Mouse (Mus musculus) Patski (cell line): ENCODE data around the gene Tom1l2. TPM values are rescaled to one million over a fixed set of nuclear protein-coding genes. Genes with fewer than 3 reads are reported as not detected.

Source experiments
- ATAC-seq: fragments of 100-300 bp; one replicate; pipeline ENCODE4 v1.8.0; 2021
- CTCF ChIA-PET: fragments of 350-600 bp; sonication (Branson Sonifier 250); formaldehyde crosslinking; loops from one replicate; lab custom pipeline; 2022; ENCODE audit warnings: inconsistent platforms; lab: Charles Lee
- POLR2A ChIA-PET: fragments of 350-600 bp; sonication (Branson Sonifier 250); formaldehyde crosslinking; loops from one replicate; lab custom pipeline; 2022; ENCODE audit warnings: antibody characterized with exemption, inconsistent platforms; lab: Charles Lee
- DNase-seq: peaks from one replicate; pipeline ENCODE4 v3.0.0-alpha.2; 2011; ENCODE audit warnings: low read depth, low spot score
- H3K27me3 ChIP-seq: fragments of 371-371 bp; one replicate; pipeline ENCODE4 v1.5.1; 2021
- CTCF ChIP-seq: fragments of 100-300 bp; IDR thresholded peaks from one replicate; pipeline ENCODE4 v1.5.1; 2021
- in situ Hi-C: fragments of 300-500 bp; cut with MboI; formaldehyde crosslinking; loops from 3 replicates; pipeline ENCODE4 v1.11.1; 2018; ENCODE audit warnings: low pct_unique_long_range_greater_than_20kb, mixed read lengths
- polyA plus RNA-seq: library from polyadenylated mRNA; unstranded; gene quantifications from one replicate; pipeline ENCODE4 v1.2.3, GENCODE M21; 2021

The Tom1l2 gene
- polyA plus RNA-seq, 1 experiment from 2014 or later, result 55.5 TPM

DNA sequence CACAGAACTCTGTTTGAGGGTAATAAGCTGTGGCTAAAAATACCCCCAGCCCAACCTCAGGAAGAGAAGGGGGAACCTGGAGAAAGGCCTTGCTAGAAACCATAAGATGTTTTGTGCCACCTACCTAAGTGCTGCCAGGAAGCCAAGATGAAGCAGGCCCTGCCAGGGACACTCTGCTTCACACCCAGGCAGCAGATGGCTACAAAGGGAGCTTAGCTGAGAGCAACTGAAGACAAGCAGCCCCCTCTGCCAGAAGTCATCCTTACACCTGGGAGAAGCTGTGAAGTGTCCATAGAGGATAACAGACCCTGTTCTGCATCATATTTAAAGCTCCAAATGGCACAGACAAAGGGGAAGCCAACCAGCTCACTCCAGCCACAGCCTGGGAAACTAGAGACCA lies 106.6 kb downstream of the Tom1l2 start:
- in situ Hi-C loops, result no loop called here
- TF ChIP-seq CTCF, result no peak

GRCm38 (mm10) chr11:60244503-60245143 lies 108.1 kb downstream of the Tom1l2 start:
- ATAC-seq (no peak), DNase-seq (no peak)
- no peak for TF ChIP-seq CTCF
- CTCF ChIA-PET, result interaction anchor here (1.3 kb wide), 1 partner anchor 11 kb away, joined by 3 read pairs; no protein-coding TSS in a partner anchor
- no peaks in the 10 kb centered on the region for H3K27me3 ChIP-seq
- POLR2A ChIA-PET, result no interaction called here
- in situ Hi-C loops, result no loop called here

More for the DNA sequence above, 106.6 kb downstream of the Tom1l2 start:
- no peak for DNase-seq
- POLR2A ChIA-PET, result no interaction called here
- no peak for ATAC-seq
- CTCF ChIA-PET, result interaction anchor here (1.2 to 1.4 kb wide), 3 partner anchors 10 to 47 kb away, joined by 3 to 4 read pairs (median 4); no protein-coding TSS in a partner anchor
- no peaks in the 10 kb centered on the region for H3K27me3 ChIP-seq

GRCm38 (mm10) chr11:60240509-60240908 lies 112.2 kb downstream of the Tom1l2 start:
- no peaks in the 10 kb centered on the region for H3K27me3 ChIP-seq

GRCm38 (mm10) chr11:60235351-60235750 lies 117.4 kb downstream of the Tom1l2 start:
- no peak for DNase-seq
- CTCF ChIA-PET, result interaction anchor here (1.6 kb wide), 1 partner anchor 35 kb away, joined by 4 read pairs; no protein-coding TSS in a partner anchor
- no peak for ATAC-seq
- no peaks in the 10 kb centered on the region for H3K27me3 ChIP-seq
- no peak for TF ChIP-seq CTCF
- in situ Hi-C loops, result no loop called here
- POLR2A ChIA-PET, result interaction anchor here (0.6 kb wide), 1 partner anchor 15 kb away, joined by 3 read pairs; no protein-coding TSS in a partner anchor

More at GRCm38 (mm10) chr11:60240509-60240908, 112.2 kb downstream of the Tom1l2 start:
- no peak for DNase-seq
- ATAC-seq, result no peak
- no peak for TF ChIP-seq CTCF
- ChIA-PET POLR2A (no interaction called here), CTCF (interaction anchor here (1.6 kb wide), 1 partner anchor 17 kb away, joined by 3 read pairs; no protein-coding TSS in a partner anchor)
- in situ Hi-C loops, result no loop called here

DNA sequence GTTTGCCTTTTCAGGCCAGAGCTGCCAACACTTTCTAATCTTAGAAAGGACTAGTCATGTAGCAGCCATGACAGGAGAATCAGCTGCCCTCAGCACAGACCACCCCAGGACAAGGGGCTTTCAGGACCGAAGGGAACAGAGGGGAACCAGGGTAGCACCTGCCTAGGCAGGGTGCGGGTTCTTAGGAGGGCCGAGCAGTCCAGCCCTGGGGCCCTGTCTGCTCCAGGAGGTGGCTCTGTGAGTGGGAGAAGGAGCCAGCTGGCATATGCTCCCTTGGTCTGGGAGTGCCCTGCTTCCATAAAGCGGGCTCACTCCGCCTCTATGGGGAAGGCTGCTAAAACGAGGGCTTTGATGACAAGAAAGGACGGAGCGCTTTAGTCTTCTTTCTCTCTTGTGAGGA lies 119.5 kb downstream of the Tom1l2 start:
- no peaks in the 10 kb centered on the region for H3K27me3 ChIP-seq
- no peak for TF ChIP-seq CTCF
- ChIA-PET CTCF (interaction anchor here (1.0 to 2.0 kb wide), 2 partner anchors 12 to 60 kb away, joined by 3 to 6 read pairs; no protein-coding TSS in a partner anchor), POLR2A (interaction anchor here (0.7 kb wide), 1 partner anchor 121 kb away, joined by 3 read pairs; no protein-coding TSS in a partner anchor)
- in situ Hi-C loops, result no loop called here
- ATAC-seq, result no peak
- DNase-seq, result no peak

GRCm38 (mm10) chr11:60232441-60233058 lies 120.2 kb downstream of the Tom1l2 start:
- ATAC-seq, result no peak
- DNase-seq, result no peak
- TF ChIP-seq CTCF, result no peak
- no peaks in the 10 kb centered on the region for H3K27me3 ChIP-seq
- ChIA-PET CTCF (interaction anchor here (2.0 kb wide), 1 partner anchor 61 kb away, joined by 6 read pairs; no protein-coding TSS in a partner anchor), POLR2A (interaction anchor here (0.9 kb wide), 1 partner anchor 166 kb away, joined by 3 read pairs; no protein-coding TSS in a partner anchor)
- in situ Hi-C loops, result no loop called here

DNA sequence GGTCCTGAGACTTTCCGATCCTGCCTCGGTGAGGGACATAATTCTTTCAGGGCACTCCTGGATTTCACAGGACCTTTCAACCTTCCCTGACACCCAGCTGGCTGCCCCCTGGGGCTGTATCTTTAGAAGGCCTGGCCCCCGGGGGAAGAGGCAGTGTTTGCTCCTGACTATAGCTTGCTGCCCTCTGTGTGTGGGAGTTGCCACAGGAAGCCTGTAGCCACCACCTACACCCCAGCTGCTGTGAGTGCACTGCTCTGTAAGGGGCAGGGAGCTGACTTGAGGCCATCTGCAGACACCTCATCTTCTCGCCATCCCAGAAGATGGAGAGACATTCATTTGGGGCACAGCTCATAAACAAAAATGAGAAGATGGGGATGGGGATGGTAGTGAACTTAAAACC lies 120.8 kb downstream of the Tom1l2 start:
- no peaks in the 10 kb centered on the region for H3K27me3 ChIP-seq
- no peak for ATAC-seq
- no peak for TF ChIP-seq CTCF
- POLR2A ChIA-PET, result interaction anchor here (0.9 kb wide), 1 partner anchor 166 kb away, joined by 3 read pairs; no protein-coding TSS in a partner anchor
- DNase-seq, result no peak
- in situ Hi-C loops, result no loop called here
- CTCF ChIA-PET, result no interaction called here

DNA sequence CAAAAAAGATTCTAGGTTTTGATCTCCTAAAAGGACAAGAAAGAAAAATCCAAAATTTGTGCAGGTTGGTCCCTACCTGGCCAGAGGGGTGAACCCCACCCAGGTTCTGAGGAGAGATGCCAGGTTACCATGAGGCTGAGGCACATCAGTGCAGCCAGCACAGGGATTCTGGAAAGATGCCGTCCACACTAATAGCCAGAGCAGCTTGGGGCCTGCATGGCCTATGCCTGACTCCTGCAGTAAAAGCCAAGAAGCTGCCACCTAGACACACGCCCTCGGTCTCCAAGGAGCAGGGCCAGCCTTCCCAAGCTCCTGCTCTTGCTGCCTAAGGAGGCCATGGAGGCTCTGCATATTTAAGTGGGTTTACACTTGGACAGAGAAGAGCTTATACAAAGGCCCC lies 121.4 kb downstream of the Tom1l2 start:
- DNase-seq (no peak), ATAC-seq (no peak)
- POLR2A ChIA-PET, result interaction anchor here (0.9 kb wide), 1 partner anchor 167 kb away, joined by 3 read pairs; no protein-coding TSS in a partner anchor
- CTCF ChIA-PET, result no interaction called here
- TF ChIP-seq CTCF, result no peak
- no peaks in the 10 kb centered on the region for H3K27me3 ChIP-seq
- in situ Hi-C loops, result no loop called here

GRCm38 (mm10) chr11:60230512-60230911 lies 122.2 kb downstream of the Tom1l2 start:
- TF ChIP-seq CTCF, result no peak
- CTCF ChIA-PET, result no interaction called here
- DNase-seq, result no peak
- H3K27me3 ChIP-seq, result no peaks in the 10 kb centered on the region
- in situ Hi-C loops, result no loop called here
- ATAC-seq, result no peak
- POLR2A ChIA-PET, result no interaction called here

DNA sequence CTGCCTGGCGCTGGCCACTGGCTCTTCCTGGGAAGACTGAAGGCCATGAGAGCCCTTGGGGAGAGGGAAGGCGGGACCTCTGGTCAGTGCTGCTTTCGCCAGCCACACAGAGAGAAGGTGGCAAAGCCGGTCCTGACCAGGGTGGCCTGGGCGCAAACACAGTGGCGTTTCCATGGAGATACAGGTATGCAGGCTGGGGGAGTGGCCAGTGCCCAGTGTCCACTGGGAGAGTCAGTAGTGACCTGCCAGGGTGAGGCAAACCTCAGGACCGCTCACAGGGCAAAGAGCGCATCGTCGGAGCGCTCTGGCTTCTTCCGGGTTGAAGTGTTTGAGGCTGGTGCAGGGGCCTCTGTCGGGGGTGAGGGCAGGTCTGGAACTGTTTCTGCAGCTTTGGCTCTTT lies 122.9 kb downstream of the Tom1l2 start:
- ATAC-seq (no peak), DNase-seq (no peak)
- POLR2A ChIA-PET, result no interaction called here
- no peak for TF ChIP-seq CTCF
- no peaks in the 10 kb centered on the region for H3K27me3 ChIP-seq
- CTCF ChIA-PET, result no interaction called here
- in situ Hi-C loops, result no loop called here

DNA sequence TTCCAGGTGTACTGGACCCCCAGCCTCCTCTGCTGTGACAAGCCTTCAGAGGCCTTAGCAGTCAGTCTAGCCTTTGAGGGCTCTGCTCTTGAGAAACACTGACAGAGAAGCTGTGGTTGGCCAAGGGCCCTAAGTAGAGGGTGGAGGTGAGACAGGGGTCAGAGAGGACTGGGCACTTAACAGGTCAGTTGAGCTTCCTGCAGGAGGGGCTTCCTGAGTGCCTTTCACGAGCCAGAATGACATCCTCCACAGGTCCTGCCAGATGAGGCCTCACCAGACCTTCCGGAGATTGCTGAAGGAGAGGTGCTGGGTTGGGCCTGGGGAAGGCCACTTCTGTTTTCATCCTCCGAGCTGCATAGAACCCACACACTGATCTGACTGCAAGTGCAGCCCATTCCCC lies 124.2 kb downstream of the Tom1l2 start:
- ChIA-PET POLR2A (no interaction called here), CTCF (no interaction called here)
- H3K27me3 ChIP-seq, result no peaks in the 10 kb centered on the region
- in situ Hi-C loops, result no loop called here
- ATAC-seq (no peak), DNase-seq (no peak)
- no peak for TF ChIP-seq CTCF
